Mouse (Mus musculus) heart, adult 2 months (tissue): Measurements from ENCODE around the gene Timm8a1. TPM values are rescaled to one million over a fixed set of nuclear protein-coding genes. Genes with fewer than 3 reads are reported as not detected.

Experiments used
- DNase-seq, 2 experiments: peaks; one replicate each; pipeline ENCODE4 v3.0.0; 2021
- H3K27ac ChIP-seq: fragments of 200-600 bp; 2 replicates; pipeline ENCODE4 v1.8.1; 2022
- H3K27me3 ChIP-seq: fragments of 200-500 bp; 2 replicates; pipeline ENCODE4 v1.6.1; 2012; ENCODE audit warnings: mild to moderate bottlenecking, low read length, inconsistent platforms, mixed read lengths; ENCODE audit not compliant: control insufficient read depth, insufficient read depth
- H3K36me3 ChIP-seq: fragments of 200-500 bp; 2 replicates; pipeline ENCODE4 v1.6.1; 2012; ENCODE audit warnings: low read length, inconsistent platforms; ENCODE audit not compliant: control insufficient read depth, insufficient read depth
- H3K4me1 ChIP-seq: fragments of 200-500 bp; 2 replicates; pipeline ENCODE4 v1.6.1; 2011; ENCODE audit warnings: low read length; ENCODE audit not compliant: control insufficient read depth, insufficient read depth
- H3K4me3 ChIP-seq: fragments of 200-600 bp; 2 replicates; pipeline ENCODE4 v1.8.1; 2022
- H3K79me2 ChIP-seq: fragments of 200-500 bp; replicated peaks from 2 replicates; pipeline ENCODE4 v1.6.1; 2012; ENCODE audit warnings: mild to moderate bottlenecking, inconsistent platforms, low read length, moderate library complexity, mixed read lengths; ENCODE audit not compliant: control insufficient read depth, insufficient read depth
- H3K9ac ChIP-seq: fragments of 200-500 bp; 2 replicates; pipeline ENCODE4 v1.6.1; 2012; ENCODE audit warnings: low read depth, mild to moderate bottlenecking, control low read depth, inconsistent platforms, low read length, mixed read lengths
- CTCF ChIP-seq: fragments of 200-600 bp; IDR thresholded peaks from 2 replicates; pipeline ENCODE4 v1.8.1; 2022; ENCODE audit warnings: antibody characterized with exemption, mild to moderate bottlenecking, moderate library complexity
- EP300 ChIP-seq: fragments of 200-500 bp; IDR thresholded peaks from 2 replicates; pipeline ENCODE4 v1.6.1; 2011; ENCODE audit warnings: low read depth, low read length, control low read depth; ENCODE audit not compliant: insufficient read depth
- POLR2A ChIP-seq: fragments of 200-500 bp; IDR thresholded peaks from 2 replicates; pipeline ENCODE4 v1.6.1; 2011; ENCODE audit warnings: mild to moderate bottlenecking, low read depth, low read length, control low read depth; ENCODE audit not compliant: insufficient read depth
- WGBS: fragments of 180-500 bp; shearing (Covaris S2); methylation state at CpG from one replicate; pipeline ENCODE4 v1.1.7; 2018; 5-methylcytosine and 5-hydroxymethylcytosine counted together
- intact Hi-C: fragments of 180-260 bp; cut with DNase I; formaldehyde crosslinking; loops from one replicate; pipeline ENCODE4 v1.15.1; 2025
- polyA plus RNA-seq: library from polyadenylated mRNA; depleted of rRNA; stranded (reverse); fragments of >200 nt; gene quantifications from 2 replicates; pipeline ENCODE4 v1.2.3, GENCODE M21; 2012
- total RNA-seq, 2 experiments: library from RNA; stranded (reverse); gene quantifications; 2 replicates each; pipeline ENCODE4 v1.2.3; 2021

Timm8a1 gene
- total and polyA plus RNA-seq, 3 experiments: 2.5 to 25.1 (median 25.0) TPM

DNA sequence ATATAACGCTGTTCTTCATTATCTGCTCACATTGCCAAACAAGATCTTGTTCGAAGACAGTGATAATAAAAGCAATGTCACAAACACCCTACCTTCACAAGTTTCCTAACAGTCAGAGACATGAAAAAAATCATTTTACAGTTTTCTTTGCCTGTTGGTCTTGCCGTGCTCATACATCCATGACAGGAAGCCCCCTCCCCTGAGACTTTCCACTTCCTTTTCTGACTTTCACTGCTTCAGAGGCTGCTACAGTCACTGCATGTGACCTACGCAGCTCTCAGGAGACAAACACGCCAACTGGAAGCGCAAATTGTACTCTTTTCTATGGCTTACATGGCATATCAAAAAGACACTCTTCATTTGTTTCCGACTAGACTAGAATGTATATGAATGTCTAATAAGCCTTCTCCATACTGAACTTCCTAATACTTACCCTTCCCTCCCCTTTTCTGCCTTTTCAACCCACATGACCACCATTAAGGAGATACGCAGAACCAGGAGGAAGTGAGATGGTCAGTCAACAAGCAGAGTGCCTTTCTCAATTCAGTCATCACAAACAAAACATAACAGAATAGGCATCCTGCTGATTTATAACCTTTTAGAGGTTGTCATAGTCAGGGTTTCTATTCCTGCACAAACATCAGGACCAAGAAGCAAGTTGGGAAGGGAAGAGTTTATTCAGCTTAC, 25.0 kb upstream of the Timm8a1 start:
- no peak for DNase-seq
- Histone ChIP-seq H3K79me2 (no peaks in the 10 kb centered on the region), H3K4me3 (no peak overlapping the region), H3K9ac (no peak overlapping the region), H3K27ac (no peak overlapping the region), H3K27me3 (no peaks in the 10 kb centered on the region), H3K36me3 (no peaks in the 10 kb centered on the region), H3K4me1 (no peaks in the 10 kb centered on the region)
- 52% methylated on average over 8 of the region's 8 CpGs for WGBS
- intact Hi-C loops: no loop called here
- TF ChIP-seq CTCF (no peak), EP300 (no peak), POLR2A (no peak)

DNA sequence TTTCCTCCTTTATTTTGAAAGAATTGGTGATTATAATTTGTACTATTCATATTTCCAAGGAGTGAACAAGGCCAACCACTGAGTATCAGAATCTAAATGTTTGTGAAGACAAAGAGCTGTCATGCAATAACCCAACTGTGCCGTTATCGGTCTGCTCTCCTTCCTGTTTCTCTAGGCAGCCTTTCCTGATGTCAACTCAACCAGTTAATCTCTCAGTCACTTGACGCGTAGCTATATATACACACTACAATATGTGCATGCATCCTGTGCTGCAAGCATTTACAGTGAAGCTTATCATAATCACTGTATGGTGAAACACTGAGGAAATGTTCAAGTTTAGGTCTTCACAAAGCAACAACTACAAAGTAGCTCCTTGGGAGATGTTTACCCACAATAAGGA, 22.7 kb upstream of the Timm8a1 start:
- Histone ChIP-seq H3K36me3 (no peaks in the 10 kb centered on the region), H3K79me2 (no peaks in the 10 kb centered on the region), H3K27me3 (no peaks in the 10 kb centered on the region), H3K27ac (no peak overlapping the region), H3K9ac (no peak overlapping the region), H3K4me3 (no peak overlapping the region), H3K4me1 (no peaks in the 10 kb centered on the region)
- no peak for TF ChIP-seq CTCF
- no peak for TF ChIP-seq EP300
- no peak for TF ChIP-seq POLR2A
- DNase-seq: no peak
- 49% methylated on average over 4 of the region's 4 CpGs for whole genome bisulfite sequencing
- intact Hi-C loops: no loop called here

DNA sequence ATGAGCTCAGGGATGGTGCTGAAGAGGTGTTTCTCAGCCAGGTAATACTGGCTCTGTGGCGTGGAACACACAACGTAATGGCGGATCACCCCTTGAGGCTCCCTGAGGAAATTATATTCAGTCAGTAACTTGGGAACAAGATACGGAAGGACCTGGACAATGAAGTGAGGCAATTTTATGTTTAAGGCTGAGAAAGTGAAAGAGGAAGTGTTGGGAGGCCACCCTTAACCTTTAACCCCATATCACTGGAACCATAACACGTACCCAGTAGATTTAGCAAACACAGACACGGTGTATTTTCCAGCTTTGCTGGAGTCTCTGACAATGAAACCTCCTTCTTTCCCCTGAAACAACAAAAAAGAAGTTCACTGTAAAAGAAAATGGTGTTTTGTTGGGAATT, 12.8 kb upstream of the Timm8a1 start:
- Histone ChIP-seq H3K4me3 (no peak overlapping the region), H3K4me1 (peaks cover 2% of the 10 kb centered on the region), H3K79me2 (no peaks in the 10 kb centered on the region), H3K9ac (no peak overlapping the region), H3K27me3 (no peaks in the 10 kb centered on the region), H3K27ac (no peak overlapping the region), H3K36me3 (no peaks in the 10 kb centered on the region)
- DNase-seq: no peak
- intact Hi-C loops: no loop called here
- WGBS: 65% methylated on average over 6 of the region's 6 CpGs
- TF ChIP-seq CTCF (no peak), POLR2A (no peak), EP300 (no peak)

DNA sequence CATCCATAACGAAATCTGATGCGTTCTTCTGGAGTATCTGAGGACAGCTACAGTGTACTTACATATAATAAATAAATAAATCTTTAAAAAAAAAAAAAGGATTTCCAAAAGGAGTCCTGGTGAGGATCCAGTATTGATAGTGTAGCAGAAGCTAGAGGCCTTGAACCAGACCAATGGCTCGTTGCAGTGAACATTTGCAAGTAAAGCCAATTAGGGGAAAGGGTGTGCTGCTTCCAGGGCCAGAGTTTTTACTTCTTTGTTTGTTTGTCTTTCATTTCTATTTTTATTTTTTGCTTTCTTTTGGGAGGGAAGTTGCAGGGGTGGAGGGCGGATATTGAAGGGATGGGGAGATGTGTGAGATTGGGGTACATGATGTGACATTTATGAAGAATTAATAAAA, 11.7 kb upstream of the Timm8a1 start:
- intact Hi-C loops: no loop called here
- WGBS: 81% methylated on average over 4 of the region's 4 CpGs
- Histone ChIP-seq H3K36me3 (no peaks in the 10 kb centered on the region), H3K4me1 (peaks cover 2% of the 10 kb centered on the region), H3K27ac (no peak overlapping the region), H3K9ac (no peak overlapping the region), H3K4me3 (no peak overlapping the region), H3K27me3 (no peaks in the 10 kb centered on the region), H3K79me2 (no peaks in the 10 kb centered on the region)
- TF ChIP-seq EP300: no peak
- no peak for TF ChIP-seq POLR2A
- no peak for TF ChIP-seq CTCF
- no peak for DNase-seq

DNA sequence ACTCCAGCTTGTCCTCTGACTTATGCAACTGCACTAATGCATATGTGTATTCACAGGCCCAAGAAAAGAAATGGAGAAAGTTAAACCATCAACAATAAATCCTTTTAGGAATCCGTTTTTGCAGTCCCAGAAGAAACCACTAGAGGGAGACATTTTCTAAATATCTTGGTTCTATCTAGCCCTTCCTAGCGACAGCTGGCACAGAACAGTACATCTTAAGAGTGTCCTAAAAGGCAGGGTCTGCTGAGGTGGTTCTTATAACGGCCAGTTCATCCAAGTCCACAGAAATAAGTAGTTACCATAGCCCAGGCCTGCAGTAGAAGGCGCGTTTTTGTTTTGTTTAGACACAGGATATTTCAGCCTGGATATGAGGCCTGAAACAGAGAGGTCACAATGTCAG, 9.2 kb upstream of the Timm8a1 start:
- no peaks in the 10 kb centered on the region for H3K36me3 ChIP-seq
- no peak overlapping the region for H3K27ac ChIP-seq
- H3K4me1 ChIP-seq: peaks cover 2% of the 10 kb centered on the region
- no peak overlapping the region for H3K9ac ChIP-seq
- intact Hi-C loops: no loop called here
- 12% methylated on average over 5 of the region's 5 CpGs for WGBS
- no peak overlapping the region for H3K4me3 ChIP-seq
- TF ChIP-seq EP300 (no peak), CTCF (peak; percentile 86)
- DNase-seq: peak in 1 of 2 experiments; percentile 2
- H3K27me3 ChIP-seq: no peaks in the 10 kb centered on the region
- H3K79me2 ChIP-seq: no peaks in the 10 kb centered on the region

DNA sequence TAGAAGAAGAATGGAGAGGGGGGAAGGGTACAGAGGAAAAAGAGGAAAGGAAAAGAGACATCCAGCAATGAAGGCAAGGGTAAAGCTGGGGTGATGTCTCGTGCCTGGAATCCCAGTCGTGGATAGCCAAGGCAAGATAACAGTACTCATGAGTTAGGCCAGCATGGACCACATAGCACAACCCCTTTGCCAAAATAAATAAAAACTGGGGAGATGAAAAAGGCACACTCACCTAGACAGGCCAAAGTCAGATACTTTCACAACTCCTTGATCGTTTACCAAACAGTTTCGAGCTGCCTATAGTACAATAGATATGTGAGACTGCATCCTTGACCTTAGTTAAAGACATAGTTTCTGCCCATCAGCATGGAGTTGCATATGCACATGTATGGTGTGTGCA, 5.7 kb upstream of the Timm8a1 start:
- H3K4me3 ChIP-seq: no peak overlapping the region
- H3K4me1 ChIP-seq: no peaks in the 10 kb centered on the region
- H3K79me2 ChIP-seq: no peaks in the 10 kb centered on the region
- intact Hi-C loops: no loop called here
- no peaks in the 10 kb centered on the region for H3K27me3 ChIP-seq
- 73% methylated on average over 4 of the region's 4 CpGs for WGBS
- H3K9ac ChIP-seq: no peak overlapping the region
- no peak for DNase-seq
- TF ChIP-seq CTCF (no peak), POLR2A (no peak), EP300 (no peak)
- H3K36me3 ChIP-seq: no peaks in the 10 kb centered on the region
- H3K27ac ChIP-seq: no peak overlapping the region
